Mouse (Mus musculus): ENCODE measurements around the gene Scn10a. TPM values are rescaled to one million over a fixed set of nuclear protein-coding genes. Genes with fewer than 3 reads are reported as not detected.

Scn10a gene
- polyA plus RNA-seq, 1 experiment from 2014 or later, result not detected

- H3K27me3 ChIP-seq (ENCODE audit: control insufficient read depth, insufficient read depth, low read length), result no peaks in the 10 kb centered on the region
- H3K36me3 ChIP-seq (replicated peaks; ENCODE audit: control insufficient read depth, insufficient read depth), result no peaks in the 10 kb centered on the region
- DNase-seq (ENCODE audit: low spot score), result no peak
- H3K9ac ChIP-seq, result no peak overlapping the region
- no peak overlapping the region for H3K27ac ChIP-seq
- H3K4me1 ChIP-seq (replicated peaks; ENCODE audit: control insufficient read depth, insufficient read depth, low read length), result no peaks in the 10 kb centered on the region
- no peak for ATAC-seq (ENCODE audit: low FRiP score)
- H3K4me3 ChIP-seq (replicated peaks; ENCODE audit: low read length), result no peak overlapping the region
- no peak overlapping the region for H3K4me2 ChIP-seq (replicated peaks)
- H3K9me3 ChIP-seq (ENCODE audit: control insufficient read depth, low read length), result no peaks in the 10 kb centered on the region
- WGBS, result 79% methylated on average over 1 of the region's 1 CpGs
Observed at GRCm38 (mm10) chr9:119664109-119664508, 55.0 kb downstream of the Scn10a start.

GRCm38 (mm10) chr9:119656111-119656510 lies 63.0 kb downstream of the Scn10a start:
- no peak for DNase-seq (ENCODE audit: low spot score)
- no peaks in the 10 kb centered on the region for H3K36me3 ChIP-seq (replicated peaks; ENCODE audit: control insufficient read depth, insufficient read depth)
- no peaks in the 10 kb centered on the region for H3K27me3 ChIP-seq (ENCODE audit: control insufficient read depth, insufficient read depth, low read length)
- H3K9me3 ChIP-seq (ENCODE audit: control insufficient read depth, low read length), result no peaks in the 10 kb centered on the region
- no peak overlapping the region for H3K4me3 ChIP-seq (replicated peaks; ENCODE audit: low read length)
- WGBS, result 78% methylated on average over 6 of the region's 6 CpGs
- no peak overlapping the region for H3K27ac ChIP-seq
- no peaks in the 10 kb centered on the region for H3K4me1 ChIP-seq (replicated peaks; ENCODE audit: control insufficient read depth, insufficient read depth, low read length)
- no peak for ATAC-seq (ENCODE audit: low FRiP score)
- H3K4me2 ChIP-seq (replicated peaks), result no peak overlapping the region
- H3K9ac ChIP-seq, result no peak overlapping the region

GRCm38 (mm10) chr9:119653758-119654157 lies 65.4 kb downstream of the Scn10a start:
- no peak for ATAC-seq (ENCODE audit: low FRiP score)
- WGBS, result 69% methylated on average over 5 of the region's 5 CpGs
- Histone ChIP-seq H3K27me3 (ENCODE audit: control insufficient read depth, insufficient read depth, low read length) (no peaks in the 10 kb centered on the region), H3K9me3 (ENCODE audit: control insufficient read depth, low read length) (no peaks in the 10 kb centered on the region), H3K36me3 (replicated peaks; ENCODE audit: control insufficient read depth, insufficient read depth) (no peaks in the 10 kb centered on the region), H3K9ac (no peak overlapping the region), H3K4me3 (replicated peaks; ENCODE audit: low read length) (no peak overlapping the region), H3K4me1 (replicated peaks; ENCODE audit: control insufficient read depth, insufficient read depth, low read length) (no peaks in the 10 kb centered on the region), H3K4me2 (replicated peaks) (no peak overlapping the region), H3K27ac (no peak overlapping the region)
- DNase-seq (ENCODE audit: low spot score), result no peak

GRCm38 (mm10) chr9:119646942-119647547 lies 72.1 kb downstream of the Scn10a start:
- Histone ChIP-seq H3K36me3 (replicated peaks; ENCODE audit: control insufficient read depth, insufficient read depth) (no peaks in the 10 kb centered on the region), H3K4me2 (replicated peaks) (no peak overlapping the region), H3K4me1 (replicated peaks; ENCODE audit: control insufficient read depth, insufficient read depth, low read length) (no peaks in the 10 kb centered on the region), H3K9ac (no peak overlapping the region), H3K27ac (no peak overlapping the region), H3K4me3 (replicated peaks; ENCODE audit: low read length) (no peak overlapping the region), H3K27me3 (ENCODE audit: control insufficient read depth, insufficient read depth, low read length) (no peaks in the 10 kb centered on the region), H3K9me3 (ENCODE audit: control insufficient read depth, low read length) (no peaks in the 10 kb centered on the region)
- 63% methylated on average over 8 of the region's 8 CpGs for WGBS
- DNase-seq (ENCODE audit: low spot score), result peak; percentile 52
- no peak for ATAC-seq (ENCODE audit: low FRiP score)

GRCm38 (mm10) chr9:119641985-119642384 lies 77.1 kb downstream of the Scn10a start:
- H3K27ac ChIP-seq, result no peak overlapping the region

GRCm38 (mm10) chr9:119634216-119634843 lies 84.8 kb downstream of the Scn10a start:
- ATAC-seq (ENCODE audit: low FRiP score) (no peak), DNase-seq (ENCODE audit: low spot score) (no peak)
- no peaks in the 10 kb centered on the region for H3K27me3 ChIP-seq (ENCODE audit: control insufficient read depth, insufficient read depth, low read length)
- 0 out of 2 replicates have a peak, but pooled peaks cover 5% of the 10 kb centered on the region for H3K4me1 ChIP-seq (replicated peaks; ENCODE audit: control insufficient read depth, insufficient read depth, low read length)
- H3K4me3 ChIP-seq (replicated peaks; ENCODE audit: low read length), result no peak overlapping the region
- no peaks in the 10 kb centered on the region for H3K36me3 ChIP-seq (replicated peaks; ENCODE audit: control insufficient read depth, insufficient read depth)
- no peak overlapping the region for H3K9ac ChIP-seq
- H3K27ac ChIP-seq, result no peak overlapping the region
- no peaks in the 10 kb centered on the region for H3K9me3 ChIP-seq (ENCODE audit: control insufficient read depth, low read length)
- H3K4me2 ChIP-seq (replicated peaks), result no peak overlapping the region
- 68% methylated on average over 11 of the region's 11 CpGs for WGBS

More at GRCm38 (mm10) chr9:119641985-119642384, 77.1 kb downstream of the Scn10a start:
- no peaks in the 10 kb centered on the region for H3K9me3 ChIP-seq (ENCODE audit: control insufficient read depth, low read length)
- no peak overlapping the region for H3K9ac ChIP-seq
- no peaks in the 10 kb centered on the region for H3K27me3 ChIP-seq (ENCODE audit: control insufficient read depth, insufficient read depth, low read length)
- no peak overlapping the region for H3K4me3 ChIP-seq (replicated peaks; ENCODE audit: low read length)
- no peaks in the 10 kb centered on the region for H3K4me1 ChIP-seq (replicated peaks; ENCODE audit: control insufficient read depth, insufficient read depth, low read length)
- ATAC-seq (ENCODE audit: low FRiP score), result no peak
- WGBS, result 92% methylated on average over 6 of the region's 6 CpGs
- DNase-seq (ENCODE audit: low spot score), result no peak
- H3K36me3 ChIP-seq (replicated peaks; ENCODE audit: control insufficient read depth, insufficient read depth), result no peaks in the 10 kb centered on the region
- no peak overlapping the region for H3K4me2 ChIP-seq (replicated peaks)

GRCm38 (mm10) chr9:119633475-119633874 lies 85.6 kb downstream of the Scn10a start:
- DNase-seq (ENCODE audit: low spot score), result no peak
- Histone ChIP-seq H3K4me1 (replicated peaks; ENCODE audit: control insufficient read depth, insufficient read depth, low read length) (0 out of 2 replicates have a peak, but pooled peaks cover 5% of the 10 kb centered on the region), H3K4me3 (replicated peaks; ENCODE audit: low read length) (no peak overlapping the region), H3K27me3 (ENCODE audit: control insufficient read depth, insufficient read depth, low read length) (no peaks in the 10 kb centered on the region), H3K4me2 (replicated peaks) (no peak overlapping the region), H3K9ac (no peak overlapping the region), H3K9me3 (ENCODE audit: control insufficient read depth, low read length) (no peaks in the 10 kb centered on the region), H3K36me3 (replicated peaks; ENCODE audit: control insufficient read depth, insufficient read depth) (no peaks in the 10 kb centered on the region), H3K27ac (no peak overlapping the region)
- no peak for ATAC-seq (ENCODE audit: low FRiP score)
- WGBS, result 87% methylated on average over 5 of the region's 5 CpGs

- H3K9ac ChIP-seq, result no peak overlapping the region
- H3K4me3 ChIP-seq (replicated peaks; ENCODE audit: low read length), result no peak overlapping the region
- no peak overlapping the region for H3K4me2 ChIP-seq (replicated peaks)
- H3K27me3 ChIP-seq (ENCODE audit: control insufficient read depth, insufficient read depth, low read length), result no peaks in the 10 kb centered on the region
- ATAC-seq (ENCODE audit: low FRiP score) (no peak), DNase-seq (ENCODE audit: low spot score) (no peak)
- H3K36me3 ChIP-seq (replicated peaks; ENCODE audit: control insufficient read depth, insufficient read depth), result no peaks in the 10 kb centered on the region
- H3K4me1 ChIP-seq (replicated peaks; ENCODE audit: control insufficient read depth, insufficient read depth, low read length), result 0 out of 2 replicates have a peak, but pooled peaks cover 5% of the 10 kb centered on the region
- no peak overlapping the region for H3K27ac ChIP-seq
- no peaks in the 10 kb centered on the region for H3K9me3 ChIP-seq (ENCODE audit: control insufficient read depth, low read length)
- WGBS, result 44% methylated on average over 12 of the region's 12 CpGs
Observed at GRCm38 (mm10) chr9:119632801-119633200, 86.3 kb downstream of the Scn10a start.

- 44% methylated on average over 15 of the region's 15 CpGs for WGBS
- Histone ChIP-seq H3K4me1 (replicated peaks; ENCODE audit: control insufficient read depth, insufficient read depth, low read length) (0 out of 2 replicates have a peak, but pooled peaks cover 5% of the 10 kb centered on the region), H3K4me2 (replicated peaks) (no peak overlapping the region), H3K36me3 (replicated peaks; ENCODE audit: control insufficient read depth, insufficient read depth) (no peaks in the 10 kb centered on the region), H3K9ac (no peak overlapping the region), H3K27ac (no peak overlapping the region), H3K4me3 (replicated peaks; ENCODE audit: low read length) (no peak overlapping the region), H3K27me3 (ENCODE audit: control insufficient read depth, insufficient read depth, low read length) (no peaks in the 10 kb centered on the region), H3K9me3 (ENCODE audit: control insufficient read depth, low read length) (no peaks in the 10 kb centered on the region)
- ATAC-seq (ENCODE audit: low FRiP score) (peak; percentile 70; the same call in 1 of the 2 replicates), DNase-seq (ENCODE audit: low spot score) (no peak)
Observed at GRCm38 (mm10) chr9:119631899-119632533, 87.1 kb downstream of the Scn10a start.
